Mouse (Mus musculus): Measurements from ENCODE around the gene Stum. TPM values are rescaled to one million over a fixed set of nuclear protein-coding genes. Genes with fewer than 3 reads are reported as not detected.
A peak's percentile ranks its signal among the peaks of the same experiment; 100 is the strongest.
"Not testable (repeated sequence)": the region's sequence is repeated elsewhere in the genome, so short reads cannot be mapped to it uniquely, and the experiment has no call there.

The Stum gene
- total RNA-seq (2021), result 100 to 1,000 TPM; 166 to 167 TPM
- long read RNA-seq, experiment 1, transcript Stum-205 (3 exons, 1,063 nt), result major isoform, 7 of 17 reads
- long read RNA-seq, experiment 1, partial matches to known transcripts, result 1 of 17 reads
- long read RNA-seq, experiment 1, other reads (novel, unspliced or antisense), result 9 of 17 reads
- long read RNA-seq, experiment 2, partial matches to known transcripts, result 0 of 8 reads
- long read RNA-seq, experiment 2, other reads (novel, unspliced or antisense), result 4 of 8 reads

- H3K4me3 ChIP-seq, result peak within 1 kb of the TSS; percentile 58
- DNase-seq (ENCODE audit: extremely low spot score in 1 of 2, low spot score in 2 of 2), result peak; percentile 67 to 82
- intact Hi-C loops (cut with DNase I), result loop anchor here (1.0 to 5.0 kb wide), 6 partner anchors 19 to 85 kb away; partner anchors contain the start of gene Parp1
- peak within 1 kb of the TSS; percentile 89 for H3K27ac ChIP-seq
- peak; percentile 82 for TF ChIP-seq CTCF (IDR thresholded peaks at IDR 0.05)
Observed at GRCm38 (mm10) chr1:180483399-180484291, at the start of gene Stum. Gene Stum (minus strand): TSS chr1:180483504.

- no peak for DNase-seq (ENCODE audit: extremely low spot score in 1 of 2, low spot score in 2 of 2)
- Histone ChIP-seq H3K4me3 (no peak overlapping the region), H3K27ac (no peak overlapping the region)
- intact Hi-C loops (cut with DNase I), result no loop called here
- TF ChIP-seq CTCF (IDR thresholded peaks at IDR 0.05), result no peak
Observed at GRCm38 (mm10) chr1:180532671-180533070, 49.4 kb upstream of the Stum start.

GRCm38 (mm10) chr1:180530457-180531263 is 47.4 kb upstream of the Stum start:
- no peak for TF ChIP-seq CTCF (IDR thresholded peaks at IDR 0.05)
- Histone ChIP-seq H3K27ac (no peak overlapping the region), H3K4me3 (no peak overlapping the region)
- DNase-seq (ENCODE audit: extremely low spot score in 1 of 2, low spot score in 2 of 2), result no peak
- intact Hi-C loops (cut with DNase I), result no loop called here

GRCm38 (mm10) chr1:180529847-180530246 is 46.5 kb upstream of the Stum start:
- no peak for TF ChIP-seq CTCF (IDR thresholded peaks at IDR 0.05)

GRCm38 (mm10) chr1:180525301-180525700 is 42.0 kb upstream of the Stum start:
- Histone ChIP-seq H3K27ac (no peak overlapping the region), H3K4me3 (no peak overlapping the region)
- no peak for TF ChIP-seq CTCF (IDR thresholded peaks at IDR 0.05)
- intact Hi-C loops (cut with DNase I), result no loop called here
- DNase-seq (ENCODE audit: extremely low spot score in 1 of 2, low spot score in 2 of 2), result no peak

More at GRCm38 (mm10) chr1:180529847-180530246, 46.5 kb upstream of the Stum start:
- H3K27ac ChIP-seq, result no peak overlapping the region
- intact Hi-C loops (cut with DNase I), result no loop called here
- no peak overlapping the region for H3K4me3 ChIP-seq
- DNase-seq (ENCODE audit: extremely low spot score in 1 of 2, low spot score in 2 of 2), result no peak

GRCm38 (mm10) chr1:180523320-180523719 is 40.0 kb upstream of the Stum start:
- no peak for DNase-seq (ENCODE audit: extremely low spot score in 1 of 2, low spot score in 2 of 2)
- intact Hi-C loops (cut with DNase I), result loop anchor here (5.0 kb wide), 1 partner anchor 41 kb away; the partner anchor contains the start of gene Stum
- Histone ChIP-seq H3K27ac (no peak overlapping the region), H3K4me3 (no peak overlapping the region)
- no peak for TF ChIP-seq CTCF (IDR thresholded peaks at IDR 0.05)

GRCm38 (mm10) chr1:180520190-180520589 is 36.9 kb upstream of the Stum start:
- no peak overlapping the region for H3K4me3 ChIP-seq
- peak; percentile 55 to 78 for DNase-seq (ENCODE audit: extremely low spot score in 1 of 2, low spot score in 2 of 2)
- H3K27ac ChIP-seq, result peak overlapping the region; percentile 64
- no peak for TF ChIP-seq CTCF (IDR thresholded peaks at IDR 0.05)
- intact Hi-C loops (cut with DNase I), result loop anchor here (1.0 to 5.0 kb wide), 3 partner anchors 10 to 45 kb away; partner anchors contain the start of gene Stum

- DNase-seq (ENCODE audit: extremely low spot score in 1 of 2, low spot score in 2 of 2), result no peak
- H3K4me3 ChIP-seq, result no peak overlapping the region
- H3K27ac ChIP-seq, result no peak overlapping the region
- intact Hi-C loops (cut with DNase I), result no loop called here
- no peak for TF ChIP-seq CTCF (IDR thresholded peaks at IDR 0.05)
Observed at GRCm38 (mm10) chr1:180519520-180519919, 36.2 kb upstream of the Stum start.

- H3K27ac ChIP-seq; intact Hi-C loops (cut with DNase I); H3K4me3 ChIP-seq; DNase-seq (ENCODE audit: extremely low spot score in 1 of 2, low spot score in 2 of 2): not testable (repeated sequence)
Observed at GRCm38 (mm10) chr1:180518899-180519298, 35.6 kb upstream of the Stum start.

- intact Hi-C loops (cut with DNase I), result no loop called here
- TF ChIP-seq CTCF (IDR thresholded peaks at IDR 0.05), result no peak
Observed at GRCm38 (mm10) chr1:180518412-180518811, 35.1 kb upstream of the Stum start.

GRCm38 (mm10) chr1:180517390-180518054 is 34.2 kb upstream of the Stum start:
- TF ChIP-seq CTCF (IDR thresholded peaks at IDR 0.05), result no peak
- H3K27ac ChIP-seq, result no peak overlapping the region
- DNase-seq (ENCODE audit: extremely low spot score in 1 of 2, low spot score in 2 of 2), result no peak
- no peak overlapping the region for H3K4me3 ChIP-seq
- intact Hi-C loops (cut with DNase I), result no loop called here

More at GRCm38 (mm10) chr1:180518412-180518811, 35.1 kb upstream of the Stum start:
- no peak overlapping the region for H3K27ac ChIP-seq
- no peak for DNase-seq (ENCODE audit: extremely low spot score in 1 of 2, low spot score in 2 of 2)
- no peak overlapping the region for H3K4me3 ChIP-seq
